Mouse (Mus musculus) midbrain, embryonic 11.5 days (tissue): ENCODE measurements around the gene Olfr644. TPM values are rescaled to one million over a fixed set of nuclear protein-coding genes. Genes with fewer than 3 reads are reported as not detected.

Experiments used
- ATAC-seq: fragments of 200-750 bp; cut with Nextera tagmentation; 2 replicates; pipeline ENCODE4 v1.8.0; 2017; ENCODE audit warnings: moderate TSS enrichment, moderate library complexity; ENCODE audit not compliant: low FRiP score
- DNase-seq: peaks from one replicate; pipeline ENCODE4 v3.0.0; 2015; ENCODE audit warnings: low spot score; ENCODE audit errors: missing footprints
- H3K27ac ChIP-seq: fragments of 300-500 bp; sonication (generic); 2 replicates; pipeline ENCODE4 v1.5.1; 2014; ENCODE audit warnings: low read depth, low read length
- H3K27me3 ChIP-seq: fragments of 300-500 bp; sonication (generic); 2 replicates; pipeline ENCODE4 v1.6.1; 2014; ENCODE audit warnings: mild to moderate bottlenecking, low read length, moderate library complexity, mixed read lengths; ENCODE audit not compliant: control insufficient read depth, insufficient read depth
- H3K36me3 ChIP-seq: fragments of 300-500 bp; sonication (generic); 2 replicates; pipeline ENCODE4 v1.6.1; 2014; ENCODE audit warnings: mild to moderate bottlenecking, low read length, moderate library complexity, mixed read lengths; ENCODE audit not compliant: control insufficient read depth, insufficient read depth
- H3K4me1 ChIP-seq: fragments of 300-500 bp; sonication (generic); 2 replicates; pipeline ENCODE4 v1.6.1; 2014; ENCODE audit warnings: low read length; ENCODE audit not compliant: control insufficient read depth, insufficient read depth
- H3K4me2 ChIP-seq: fragments of 300-500 bp; sonication (generic); 2 replicates; pipeline ENCODE4 v1.6.1; 2014; ENCODE audit warnings: mild to moderate bottlenecking, moderate library complexity
- H3K4me3 ChIP-seq: fragments of 300-500 bp; sonication (generic); 2 replicates; pipeline ENCODE4 v1.5.1; 2014; ENCODE audit warnings: low read depth, low read length
- H3K9ac ChIP-seq: fragments of 300-500 bp; sonication (generic); 2 replicates; pipeline ENCODE4 v1.6.1; 2014; ENCODE audit warnings: low read length
- H3K9me3 ChIP-seq: fragments of 300-500 bp; sonication (generic); 2 replicates; pipeline ENCODE4 v1.6.1; 2016; ENCODE audit warnings: low read length; ENCODE audit not compliant: control insufficient read depth
- WGBS: fragments of 180-500 bp; shearing (Covaris S2); extraction: QIAGEN DNeasy Blood & Tissue Kit; methylation state at CpG from one replicate; pipeline ENCODE4 v1.1.7; 2014; 5-methylcytosine and 5-hydroxymethylcytosine counted together
- polyA plus RNA-seq: library from polyadenylated mRNA; unstranded; fragments of >200 nt; fragmentation: Nextera tagmentation; extraction: Ambion mirVana; gene quantifications from 2 replicates; pipeline ENCODE4 v1.2.1, GENCODE M21; 2014

Gene Olfr644
- not detected in 2 replicates for polyA plus RNA-seq

- no peaks in the 10 kb centered on the region for H3K27me3 ChIP-seq
- ATAC-seq, result no peak
Observed at GRCm38 (mm10) chr7:104071769-104072168, at the start of gene Olfr644. Gene Olfr644, minus strand, starts transcription at chr7:104071869.

GRCm38 (mm10) chr7:104104757-104104972 lies 33.0 kb upstream of the Olfr644 start, which contains the start of gene Olfr646:
Gene Olfr646, plus strand, starts transcription at chr7:104104873.
- Histone ChIP-seq H3K9ac (no peak within 1 kb of the TSS), H3K4me3 (no peak within 1 kb of the TSS), H3K4me2 (no peak within 1 kb of the TSS), H3K9me3 (no peaks in the 10 kb centered on the region), H3K4me1 (no peaks in the 10 kb centered on the region), H3K27ac (no peak within 1 kb of the TSS), H3K27me3 (no peaks in the 10 kb centered on the region), H3K36me3 (no peaks in the 10 kb centered on the region)
- DNase-seq, result no peak
- ATAC-seq, result no peak

More at GRCm38 (mm10) chr7:104071769-104072168, at the start of gene Olfr644:
- Histone ChIP-seq H3K9ac (no peak within 1 kb of the TSS), H3K4me3 (no peak within 1 kb of the TSS), H3K4me2 (no peak within 1 kb of the TSS), H3K9me3 (no peaks in the 10 kb centered on the region), H3K27ac (no peak within 1 kb of the TSS), H3K36me3 (no peaks in the 10 kb centered on the region), H3K4me1 (no peaks in the 10 kb centered on the region)
- WGBS, result 69% methylated on average over 2 of the region's 2 CpGs
- no peak for DNase-seq

GRCm38 (mm10) chr7:104103913-104104756 lies 32.5 kb upstream of the Olfr644 start:
- H3K4me1 ChIP-seq, result no peaks in the 10 kb centered on the region
- H3K4me2 ChIP-seq, result no peak overlapping the region
- WGBS, result 79% methylated on average over 4 of the region's 4 CpGs
- H3K9ac ChIP-seq, result no peak overlapping the region
- no peak for DNase-seq
- H3K27ac ChIP-seq, result no peak overlapping the region
- no peaks in the 10 kb centered on the region for H3K36me3 ChIP-seq
- no peak overlapping the region for H3K4me3 ChIP-seq
- ATAC-seq, result no peak
- no peaks in the 10 kb centered on the region for H3K27me3 ChIP-seq
- no peaks in the 10 kb centered on the region for H3K9me3 ChIP-seq

GRCm38 (mm10) chr7:104085365-104085764 lies 13.7 kb upstream of the Olfr644 start, which contains the start of gene Olfr645:
Gene Olfr645, minus strand, starts transcription at chr7:104085465.
- H3K4me1 ChIP-seq, result no peaks in the 10 kb centered on the region
- H3K36me3 ChIP-seq, result no peaks in the 10 kb centered on the region
- no peak within 1 kb of the TSS for H3K27ac ChIP-seq
- no peaks in the 10 kb centered on the region for H3K9me3 ChIP-seq
- DNase-seq, result no peak
- no peak within 1 kb of the TSS for H3K4me3 ChIP-seq
- no peak within 1 kb of the TSS for H3K9ac ChIP-seq
- no peak for ATAC-seq
- H3K4me2 ChIP-seq, result no peak within 1 kb of the TSS
- WGBS, result 93% methylated on average over 1 of the region's 1 CpGs
- no peaks in the 10 kb centered on the region for H3K27me3 ChIP-seq

- no peak within 1 kb of the TSS for H3K9ac ChIP-seq
- H3K27ac ChIP-seq, result no peak within 1 kb of the TSS
- no peaks in the 10 kb centered on the region for H3K27me3 ChIP-seq
- no peaks in the 10 kb centered on the region for H3K9me3 ChIP-seq
- no peak for DNase-seq
- ATAC-seq, result no peak
- H3K4me1 ChIP-seq, result no peaks in the 10 kb centered on the region
- no peak within 1 kb of the TSS for H3K4me3 ChIP-seq
- WGBS, result 63% methylated on average over 2 of the region's 2 CpGs
- no peaks in the 10 kb centered on the region for H3K36me3 ChIP-seq
- H3K4me2 ChIP-seq, result no peak within 1 kb of the TSS
Observed at GRCm38 (mm10) chr7:104061345-104061744, 10.3 kb downstream of the Olfr644 start, which contains the start of gene 4930516K23Rik. Gene 4930516K23Rik, minus strand, starts transcription at chr7:104061445.

- DNase-seq (no peak), ATAC-seq (no peak)
- Histone ChIP-seq H3K27me3 (no peaks in the 10 kb centered on the region), H3K4me3 (no peak overlapping the region), H3K4me2 (no peak overlapping the region), H3K9me3 (no peaks in the 10 kb centered on the region), H3K27ac (no peak overlapping the region), H3K4me1 (no peaks in the 10 kb centered on the region), H3K36me3 (no peaks in the 10 kb centered on the region), H3K9ac (no peak overlapping the region)
- 84% methylated on average over 1 of the region's 1 CpGs for WGBS
Observed at GRCm38 (mm10) chr7:104059215-104059614, 12.5 kb downstream of the Olfr644 start.

GRCm38 (mm10) chr7:104052566-104052965 lies 19.1 kb downstream of the Olfr644 start, which contains the start of gene Olfr642:
Gene Olfr642, minus strand, starts transcription at chr7:104052666.
- Histone ChIP-seq H3K4me3 (no peak within 1 kb of the TSS), H3K4me1 (no peaks in the 10 kb centered on the region), H3K9ac (no peak within 1 kb of the TSS), H3K4me2 (no peak within 1 kb of the TSS), H3K9me3 (no peaks in the 10 kb centered on the region), H3K27ac (no peak within 1 kb of the TSS), H3K27me3 (no peaks in the 10 kb centered on the region), H3K36me3 (no peaks in the 10 kb centered on the region)
- WGBS, result 81% methylated on average over 1 of the region's 1 CpGs
- DNase-seq, result no peak
- ATAC-seq, result no peak

GRCm38 (mm10) chr7:104050745-104051144 lies 20.9 kb downstream of the Olfr644 start:
- Histone ChIP-seq H3K27ac (no peak overlapping the region), H3K4me2 (no peak overlapping the region), H3K4me1 (no peaks in the 10 kb centered on the region), H3K27me3 (no peaks in the 10 kb centered on the region), H3K4me3 (no peak overlapping the region), H3K36me3 (no peaks in the 10 kb centered on the region), H3K9ac (no peak overlapping the region), H3K9me3 (no peaks in the 10 kb centered on the region)
- WGBS, result 83% methylated on average over 4 of the region's 4 CpGs
- ATAC-seq (no peak), DNase-seq (no peak)

- no peaks in the 10 kb centered on the region for H3K36me3 ChIP-seq
- no peaks in the 10 kb centered on the region for H3K27me3 ChIP-seq
- no peak for DNase-seq
- H3K4me2 ChIP-seq, result no peak within 1 kb of the TSS
- no peak within 1 kb of the TSS for H3K27ac ChIP-seq
- no peaks in the 10 kb centered on the region for H3K4me1 ChIP-seq
- WGBS, result 76% methylated on average over 1 of the region's 1 CpGs
- H3K9ac ChIP-seq, result no peak within 1 kb of the TSS
- H3K4me3 ChIP-seq, result no peak within 1 kb of the TSS
- no peaks in the 10 kb centered on the region for H3K9me3 ChIP-seq
- ATAC-seq, result no peak
Observed at GRCm38 (mm10) chr7:104035145-104035544, 36.5 kb downstream of the Olfr644 start, which contains the start of gene Olfr641. Gene Olfr641, plus strand, starts transcription at chr7:104035445.
